In the genomic region with DNA sequence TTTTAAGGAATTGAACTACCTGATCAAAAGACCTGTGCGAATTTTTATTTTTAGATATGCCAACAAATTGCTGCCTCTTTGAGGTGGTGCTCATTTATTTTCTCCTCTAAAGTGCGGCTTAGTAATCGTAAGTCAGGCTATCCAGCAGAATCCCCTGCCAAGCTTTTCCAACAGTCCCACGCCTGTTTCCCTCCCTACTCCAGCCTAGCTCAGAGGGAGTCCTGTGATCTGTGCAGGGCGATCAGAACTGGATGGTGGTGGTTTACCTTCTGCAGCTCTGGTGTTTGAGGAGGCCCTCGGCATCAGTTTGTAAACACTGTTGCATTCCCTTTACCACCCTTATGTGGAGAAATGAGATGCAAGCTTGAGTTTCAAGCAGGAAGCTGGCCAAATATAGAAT, we compare ENCODE assay signal across 17 mouse cellular contexts. TPM values are rescaled to one million over a fixed set of nuclear protein-coding genes. Genes with fewer than 3 reads are reported as not detected.
DNase-seq lines count a peak whose midpoint lies in the region; ATAC-seq and TF ChIP-seq lines count a peak whose summit lies in the region.
"Had no signal": no experiment of that assay in that cellular context is flagged by ENCODE, and none has a peak within 500 bp of the region (broad histone marks: within the 10 kb centered on the region; RNA-seq: fewer than 3 reads in every experiment).

No protein-coding gene starts in this region.

- no peak for TF ChIP-seq CTCF in kidney, adult 2 months (conservative IDR thresholded peaks at IDR 0.05; ENCODE audit: insufficient read depth, insufficient read length, low read depth, low read length)
- TF ChIP-seq CTCF in bone marrow macrophage, adult 2 months (IDR thresholded peaks at IDR 0.05; ENCODE audit: low read depth, low read length): no peak

- no peak for TF ChIP-seq POLR2A in kidney, adult 2 months (IDR thresholded peaks at IDR 0.05; ENCODE audit: low read depth, low read length)
- no peak for TF ChIP-seq POLR2A in bone marrow macrophage, adult 2 months (IDR thresholded peaks at IDR 0.05; ENCODE audit: borderline replicate concordance, low read depth, low read length)

- no peak overlapping the region; the same call in 1 of the 2 replicates for H3K4me3 ChIP-seq in kidney, adult 2 months (ENCODE audit: insufficient read depth, low read depth, low read length)
- peak overlapping the region; percentile 59 for H3K4me3 ChIP-seq in bone marrow macrophage, adult 2 months (ENCODE audit: insufficient read depth, low read length)
- H3K4me3 ChIP-seq: hindbrain, embryonic 15.5 days; lung, embryonic 15.5 days had no signal

- H3K27ac ChIP-seq in kidney, adult 2 months (ENCODE audit: insufficient read depth, low read depth, low read length): peak overlapping the region; percentile 26; the same call in 1 of the 2 replicates
- H3K27ac ChIP-seq in bone marrow macrophage, adult 2 months (ENCODE audit: insufficient read depth, low read depth, low read length): peak overlapping the region; percentile 94
- H3K27ac ChIP-seq: hindbrain, embryonic 15.5 days; lung, embryonic 15.5 days had no signal

- peak; percentile 23; the same call in 1 of the 2 replicates for ATAC-seq in frontal cortex, adult (ENCODE audit: low TSS enrichment)

- DNase-seq in frontal cortex, postnatal 14 days (ENCODE audit: low spot score in 2 of 2): no peak
- DNase-seq in kidney, adult 2 months: peak; percentile 27
- DNase-seq in kidney, adult 11 months: no peak
- DNase-seq in fibroblast of lung, adult 2 months (ENCODE audit: low read depth): peak; percentile 27
- DNase-seq in thymus, postnatal 4 days: no peak
- DNase-seq: cerebellum, adult 9-11 months; embryo, embryonic 11 days; kidney, adult 18-20 months; kidney, postnatal 36 days; thymus, adult 18-20 months had no signal

- WGBS in kidney, adult 2 months: 59% methylated on average over 6 of the region's 6 CpGs

- H3K36me3 ChIP-seq in kidney, adult 2 months (ENCODE audit: control insufficient read depth, insufficient read depth, low read length): no peaks in the 10 kb centered on the region
- H3K36me3 ChIP-seq: hindbrain, embryonic 15.5 days; lung, embryonic 15.5 days had no signal

- H3K27me3 ChIP-seq in kidney, adult 2 months (replicated peaks; ENCODE audit: control insufficient read depth, insufficient read depth, low read length): no peaks in the 10 kb centered on the region
- H3K27me3 ChIP-seq: hindbrain, embryonic 15.5 days had no signal

- H3K4me1 ChIP-seq in kidney, adult 2 months (ENCODE audit: control insufficient read depth, insufficient read depth, low read length): peaks cover 23% of the 10 kb centered on the region
- H3K4me1 ChIP-seq in bone marrow macrophage, adult 2 months (ENCODE audit: control insufficient read depth, insufficient read depth, low read length): peaks cover 30% of the 10 kb centered on the region

RNA-seq across cellular contexts. Expression of gene Ptpra, which starts 3.3 kb away (rescaled TPM):
- 49.9 and 59.2 TPM in 2 replicates for polyA plus RNA-seq in kidney, adult 2 months (2012; rRNA removed)
- polyA plus RNA-seq in bone marrow macrophage, adult 2 months (2012; ENCODE audit: insufficient read depth, insufficient read length, missing spikeins): 195 and 229 TPM in 2 replicates

RNA-seq across cellular contexts. Expression of gene Pced1a, which starts 28.9 kb away (rescaled TPM):
- 27.4 and 33.4 TPM in 2 replicates for polyA plus RNA-seq in kidney, adult 2 months (2012; rRNA removed)
- polyA plus RNA-seq in bone marrow macrophage, adult 2 months (2012; ENCODE audit: insufficient read depth, insufficient read length, missing spikeins): 14.1 and 15.7 TPM in 2 replicates

RNA-seq across cellular contexts. Expression of gene Vps16, which starts 29.3 kb away (rescaled TPM):
- polyA plus RNA-seq in kidney, adult 2 months (2012; rRNA removed): 50.8 and 56.0 TPM in 2 replicates
- polyA plus RNA-seq in bone marrow macrophage, adult 2 months (2012; ENCODE audit: insufficient read depth, insufficient read length, missing spikeins): 121 and 124 TPM in 2 replicates

RNA-seq across cellular contexts. Expression of gene Tmem239, which starts 47.1 kb away (rescaled TPM):
- not detected in 2 replicates for polyA plus RNA-seq in kidney, adult 2 months (2012; rRNA removed)
- polyA plus RNA-seq in bone marrow macrophage, adult 2 months (2012; ENCODE audit: insufficient read depth, insufficient read length, missing spikeins): not detected in 2 replicates
- polyA plus RNA-seq: limb, embryonic 14.5 days; lung, embryonic 15.5 days; midbrain, postnatal 0 days had no signal

RNA-seq across cellular contexts. Expression of gene 1700020A23Rik, which starts 48.4 kb away (rescaled TPM):
- polyA plus RNA-seq in kidney, adult 2 months (2012; rRNA removed): 0.19 TPM in 1 of 2 replicates, not detected in the other
- not detected in 2 replicates for polyA plus RNA-seq in bone marrow macrophage, adult 2 months (2012; ENCODE audit: insufficient read depth, insufficient read length, missing spikeins)
- polyA plus RNA-seq: limb, embryonic 14.5 days; lung, embryonic 15.5 days; neural tube, embryonic 11.5 days had no signal

Comparison
In these comparisons a context has a peak if more than half of its experiments do, and no peak if none do; other contexts are left out.
1. DNase-seq: peak in kidney, adult 2 months (single experiment) and fibroblast of lung, adult 2 months (single experiment); none in frontal cortex, postnatal 14 days (0 of 2), kidney, adult 11 months (single experiment) and thymus, postnatal 4 days (single experiment).